Mouse (Mus musculus): ENCODE measurements around the gene Ptcra.
A peak's percentile ranks its signal among the peaks of the same experiment; 100 is the strongest.
"Not testable (repeated sequence)": the region's sequence is repeated elsewhere in the genome, so short reads cannot be mapped to it uniquely, and the experiment has no call there.

Ptcra gene

DNA sequence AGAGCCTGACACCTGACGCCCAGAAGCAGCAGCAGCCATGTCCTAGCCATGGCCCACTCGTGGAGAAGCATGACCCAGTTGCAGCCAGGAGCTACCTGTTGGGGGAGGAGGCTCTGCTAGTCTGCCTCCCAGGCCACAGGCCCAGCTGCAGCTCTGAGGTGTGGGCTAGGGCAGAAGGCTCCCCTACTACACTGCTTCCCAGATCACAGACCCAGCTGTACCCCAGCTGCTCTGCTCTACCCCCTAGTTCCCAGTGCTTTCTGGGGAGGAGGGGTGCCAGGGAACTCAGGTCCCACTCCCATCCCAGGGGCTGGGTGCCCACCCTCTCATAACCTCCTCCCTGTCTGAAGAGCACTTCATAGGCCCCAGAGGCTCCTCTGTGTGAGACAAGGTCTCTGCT, at the start of gene Ptcra:
TSS of gene Ptcra (minus strand) at position 169 of the 400 bp plus-strand sequence.
- no peak for DNase-seq (ENCODE audit: low spot score in 2 of 2)

DNA sequence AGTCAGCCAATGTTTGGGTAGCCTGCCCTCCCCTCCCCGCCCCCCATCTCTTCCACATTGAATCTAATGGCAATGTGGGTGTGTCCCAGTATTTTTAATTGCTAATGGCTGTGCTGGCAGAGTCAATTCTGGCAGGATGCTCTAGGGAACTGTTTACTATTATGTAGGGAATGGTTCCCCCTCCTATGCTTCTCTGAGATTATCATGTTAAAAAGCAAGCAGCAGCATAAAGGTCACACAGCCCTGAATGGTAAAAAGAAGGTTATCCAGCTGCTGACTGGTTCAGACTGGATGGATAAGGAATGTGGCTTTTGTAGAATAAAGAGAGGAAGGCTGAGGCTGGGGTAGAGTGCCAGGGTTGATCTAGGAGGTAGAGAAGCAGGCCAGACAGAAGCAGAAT, 48.9 kb upstream of the Ptcra start:
- no peak for DNase-seq (ENCODE audit: low spot score in 2 of 2)

DNA sequence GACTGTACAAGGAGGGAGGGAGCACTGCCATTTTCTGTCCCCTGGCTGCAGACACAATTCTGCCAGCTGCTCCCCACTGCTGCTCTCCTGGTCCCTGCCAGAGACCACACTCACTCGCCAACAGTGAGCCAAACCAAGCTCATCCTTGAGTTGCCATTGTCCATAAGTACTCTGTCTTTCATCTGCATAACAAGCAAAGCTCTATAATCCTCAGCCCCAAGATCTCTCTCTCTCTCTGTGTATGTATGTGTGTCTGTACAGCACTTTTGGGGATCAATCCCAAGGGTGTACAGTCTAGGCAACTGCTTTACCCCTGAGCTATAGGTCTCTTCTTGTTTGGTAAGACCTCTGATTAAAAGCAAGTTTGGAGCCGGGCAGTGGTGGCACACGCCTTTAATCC, 47.2 kb upstream of the Ptcra start:
- DNase-seq (ENCODE audit: low spot score in 2 of 2) = no peak

DNA sequence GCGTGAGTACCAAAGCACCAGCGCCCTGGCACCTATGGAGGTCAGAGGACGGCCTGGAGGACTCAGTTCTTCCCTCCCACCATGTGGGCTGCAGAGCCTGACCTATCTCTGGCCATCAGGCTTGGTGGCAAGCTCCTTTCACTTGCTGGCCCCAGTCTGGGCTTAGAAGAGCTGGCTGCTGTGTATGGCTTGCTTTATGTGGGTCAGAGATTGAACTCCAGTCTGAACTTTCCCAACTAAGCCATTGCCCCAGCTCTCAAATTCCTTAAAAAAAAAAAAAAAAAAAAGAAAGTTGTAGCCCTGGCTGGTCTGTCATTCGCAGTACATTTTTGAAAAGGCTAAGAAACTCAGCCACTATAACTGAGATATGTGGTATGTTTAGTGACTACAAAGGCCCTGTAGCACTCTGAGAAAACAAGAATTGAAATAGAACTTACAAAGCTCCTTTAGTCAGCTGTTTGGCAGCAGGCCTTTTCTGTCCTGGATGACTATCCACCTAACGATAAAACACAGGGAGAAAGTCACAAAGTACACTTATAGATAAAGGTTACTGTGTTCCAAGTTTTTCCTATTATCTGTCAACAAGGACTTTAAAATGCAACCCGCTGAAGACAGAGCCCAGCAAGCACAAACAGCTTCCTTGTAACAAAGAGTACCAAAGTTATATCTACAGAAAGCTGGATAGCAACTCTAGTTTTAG, 45.8 kb upstream of the Ptcra start:
- no peak for DNase-seq (ENCODE audit: low spot score in 2 of 2)

DNA sequence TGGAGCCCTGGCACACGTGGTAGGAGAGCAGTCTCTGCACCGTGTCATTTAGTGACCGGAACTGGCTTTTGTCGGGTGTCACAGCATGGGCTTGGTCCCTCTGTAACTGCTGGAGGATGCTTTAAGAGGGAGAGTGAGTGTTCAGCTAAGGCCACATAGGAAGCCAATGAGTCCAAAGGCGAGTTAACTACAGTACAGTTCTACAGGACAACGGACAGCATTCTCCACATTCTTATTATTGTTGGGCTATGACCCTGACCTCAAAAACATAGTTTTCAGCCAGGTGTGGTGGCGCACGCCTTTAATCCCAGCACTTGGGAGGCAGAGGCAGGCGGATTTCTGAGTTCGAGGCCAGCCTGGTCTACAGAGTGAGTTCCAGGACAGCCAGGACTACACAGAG, 44.9 kb upstream of the Ptcra start:
- DNase-seq (ENCODE audit: low spot score in 2 of 2) = no peak

DNA sequence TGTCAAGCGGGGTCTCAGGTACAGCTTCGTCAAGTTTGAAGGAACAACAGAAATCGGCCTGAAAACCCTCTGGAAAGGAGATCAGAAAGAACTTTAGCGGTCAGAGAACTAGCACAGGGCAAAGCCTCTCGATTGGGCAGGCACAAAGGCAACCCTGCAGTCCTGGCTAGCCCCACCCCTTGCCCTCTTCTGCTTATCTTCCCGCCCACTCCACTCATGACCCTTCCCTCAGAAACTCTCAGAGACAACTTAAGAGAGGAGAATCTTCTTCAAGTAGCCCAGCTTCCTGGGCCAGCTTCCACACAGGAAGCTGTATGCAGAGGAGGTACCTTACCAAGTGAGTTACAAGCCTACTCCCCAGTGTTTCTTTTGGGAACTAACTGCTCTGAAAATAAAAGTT, 38.2 kb upstream of the Ptcra start:
- no peak for DNase-seq (ENCODE audit: low spot score in 2 of 2)

DNA sequence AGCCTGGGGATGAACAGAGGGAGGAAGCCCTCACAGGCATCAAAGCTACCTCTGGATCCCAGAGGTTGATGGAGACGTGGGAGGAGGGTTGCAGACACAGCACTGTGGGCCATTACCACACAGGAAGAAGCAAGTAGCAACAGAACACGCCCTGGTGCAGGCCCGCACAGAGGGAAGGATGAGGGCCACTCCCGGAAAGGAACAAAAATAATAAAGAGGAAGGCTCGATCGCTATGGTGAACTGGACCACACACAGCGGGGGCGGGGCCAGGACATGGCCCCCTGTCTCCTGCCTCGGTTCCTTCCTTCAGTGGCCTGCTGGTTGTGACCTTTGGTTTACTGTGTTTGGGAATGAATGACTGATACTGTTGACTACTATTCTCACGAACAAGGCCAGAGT, 36.2 kb upstream of the Ptcra start:
- DNase-seq (ENCODE audit: low spot score in 2 of 2) = no peak

DNA sequence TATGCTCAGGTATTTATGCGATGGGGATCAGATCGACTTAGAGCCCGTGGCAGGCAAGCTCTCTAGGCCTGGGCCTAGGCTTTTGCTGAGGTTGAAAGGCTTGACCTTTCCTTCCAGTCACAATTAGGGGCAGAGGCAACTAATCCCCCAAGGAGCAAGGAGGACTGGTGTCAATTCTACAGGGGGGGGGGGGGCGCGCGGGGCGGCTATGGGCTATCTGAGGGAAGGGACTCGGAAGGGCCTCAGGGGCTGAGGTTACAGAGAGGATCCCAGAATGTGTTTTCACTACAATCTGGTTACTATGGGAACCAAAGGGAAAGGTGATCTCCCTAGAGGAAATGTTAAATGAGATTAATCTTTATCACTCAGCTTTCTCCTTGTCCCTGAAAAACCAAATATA, 33.9 kb upstream of the Ptcra start:
- DNase-seq (ENCODE audit: low spot score in 2 of 2) = no peak

DNA sequence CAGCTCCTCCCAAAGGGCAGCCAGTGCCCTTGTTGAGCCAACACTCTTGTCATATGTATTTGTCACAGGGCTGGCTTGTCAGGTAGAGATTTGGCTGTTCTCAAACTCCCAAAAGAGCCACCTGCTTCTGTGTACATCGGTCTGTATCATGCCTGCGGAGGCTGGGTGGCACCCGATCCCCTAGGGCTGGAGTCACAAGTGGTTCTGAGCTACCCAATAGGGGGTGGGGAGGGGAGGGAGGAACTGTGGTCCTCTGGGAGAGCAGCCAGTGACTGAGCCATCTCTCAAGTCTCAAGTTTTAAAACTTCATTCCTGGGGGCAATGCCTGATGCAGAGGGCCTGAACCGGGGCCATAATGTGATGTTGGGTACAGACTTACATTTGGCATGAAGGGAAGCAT, 33.2 kb upstream of the Ptcra start:
- DNase-seq (ENCODE audit: low spot score in 2 of 2) = no peak

DNA sequence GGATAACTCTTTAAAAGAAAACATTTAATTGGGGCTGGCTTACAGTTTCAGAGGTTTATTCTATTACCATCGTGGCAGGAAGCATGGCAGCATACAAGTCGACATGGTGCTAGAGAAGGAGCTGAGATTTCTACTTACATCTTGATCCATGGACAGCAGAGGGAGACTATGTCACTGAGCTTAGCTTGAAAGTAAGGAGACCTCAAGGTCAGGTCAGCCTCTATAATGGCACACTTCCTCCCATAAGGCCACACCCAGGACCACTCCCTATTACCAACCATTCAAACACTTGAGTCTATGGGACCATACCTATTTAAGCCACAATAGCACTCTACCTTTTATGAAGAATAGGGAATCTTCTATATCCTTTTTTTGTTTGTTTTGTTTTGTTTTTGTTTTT, 29.5 kb upstream of the Ptcra start:
- DNase-seq (ENCODE audit: low spot score in 2 of 2) = no peak

DNA sequence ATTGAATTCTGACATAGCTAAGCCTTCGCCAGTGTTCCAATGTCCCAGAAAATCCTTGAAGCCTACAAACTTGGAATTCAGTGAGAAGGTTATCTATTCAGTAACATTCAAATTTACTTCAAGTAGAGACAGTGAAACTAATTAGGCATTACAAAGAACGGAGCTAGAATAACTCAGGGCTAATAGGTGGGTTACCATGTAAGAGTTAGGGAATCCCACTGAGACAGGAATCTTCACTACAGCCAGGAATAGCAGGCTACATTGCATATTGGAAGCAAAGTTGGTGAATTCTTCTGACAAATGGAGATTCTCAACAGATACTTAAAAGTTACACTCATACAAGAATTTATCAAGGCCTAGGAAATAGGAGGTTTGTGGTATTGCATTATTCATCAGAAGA, 24.5 kb upstream of the Ptcra start:
- not testable (repeated sequence) for DNase-seq (ENCODE audit: low spot score in 2 of 2)

DNA sequence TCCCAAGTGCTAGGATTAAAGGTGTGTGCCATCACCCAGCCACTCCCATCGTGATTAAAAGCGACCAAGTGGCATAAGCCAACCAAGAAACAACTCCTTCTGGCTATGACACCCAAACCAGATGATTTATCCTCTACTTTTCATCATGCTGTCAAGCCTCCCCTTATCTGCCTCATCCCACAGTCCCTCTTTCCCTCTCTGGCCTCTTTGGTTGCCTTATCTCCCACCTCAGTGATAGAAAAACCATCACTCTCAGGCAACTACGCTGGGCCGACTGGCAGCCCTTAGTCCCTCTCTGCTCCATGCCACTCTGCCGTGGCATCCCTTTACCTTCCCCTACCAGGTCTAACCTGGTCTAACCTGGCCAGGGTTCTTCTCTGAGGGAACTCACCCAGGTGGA, 23.4 kb upstream of the Ptcra start:
- DNase-seq (ENCODE audit: low spot score in 2 of 2) = no peak

DNA sequence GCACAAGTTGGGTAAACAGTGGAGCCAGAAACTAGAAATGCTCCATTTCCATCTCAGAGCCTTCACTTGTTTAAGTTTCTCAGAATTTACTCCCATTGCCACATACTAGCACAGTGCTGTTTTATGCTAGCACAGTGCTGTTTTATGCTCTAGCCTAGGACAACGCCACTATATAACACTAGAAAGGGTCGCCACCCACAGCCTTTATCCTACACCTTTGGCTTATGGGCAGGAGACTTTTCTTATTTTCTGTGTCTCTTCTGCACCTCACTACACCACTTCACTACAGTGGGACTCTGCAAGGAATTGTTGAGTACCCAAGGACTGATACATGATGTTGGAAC, 19.7 kb upstream of the Ptcra start:
- no peak for DNase-seq (ENCODE audit: low spot score in 2 of 2)

DNA sequence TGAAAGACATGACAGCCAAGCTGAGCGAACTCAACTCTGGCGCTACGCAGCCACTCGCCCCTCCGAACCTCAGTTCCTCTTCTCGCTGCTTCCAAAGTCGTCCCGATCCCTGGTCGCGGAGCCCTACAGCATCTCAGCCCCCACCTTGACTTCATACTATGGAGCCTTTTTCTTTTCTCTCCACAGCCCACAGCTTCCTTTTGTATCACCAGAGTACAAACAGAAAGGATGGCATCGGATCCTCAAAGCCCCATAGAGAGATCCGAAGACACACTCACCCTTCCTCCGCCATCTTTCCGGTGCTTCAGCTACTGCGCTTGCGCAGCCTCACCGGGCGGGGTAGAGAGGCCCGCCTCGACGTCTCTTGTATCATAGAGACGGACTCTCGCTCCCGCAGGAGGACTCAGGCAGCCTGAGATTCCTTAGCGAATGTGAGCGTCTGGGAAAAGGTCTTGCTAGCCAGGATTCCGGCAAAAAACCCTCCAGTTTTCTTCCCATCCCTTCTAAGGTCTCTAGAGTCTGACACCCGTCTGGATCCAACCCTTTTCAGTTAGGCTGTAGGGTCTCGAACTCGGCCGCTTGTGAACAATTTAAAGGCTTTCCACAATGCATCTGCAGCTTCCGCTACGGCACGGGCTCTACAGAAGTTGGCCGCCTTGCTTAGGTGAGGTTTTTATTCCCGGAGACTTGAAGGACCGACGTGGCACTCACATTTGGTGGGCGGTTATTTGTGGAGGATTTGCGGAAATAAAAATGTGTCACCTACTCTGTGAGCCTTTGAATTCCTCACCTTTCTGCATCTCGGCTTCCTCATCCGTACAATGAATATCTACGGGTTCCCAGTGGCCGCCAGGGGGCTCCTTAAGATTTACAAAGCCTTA, 19.1 kb upstream of the Ptcra start, which contains the start of gene Rpl7l1:
TSS of gene Rpl7l1 (minus strand) at position 332 of the 881 bp plus-strand sequence.
- peak; percentile 76 to 90 for DNase-seq (ENCODE audit: low spot score in 2 of 2)

DNA sequence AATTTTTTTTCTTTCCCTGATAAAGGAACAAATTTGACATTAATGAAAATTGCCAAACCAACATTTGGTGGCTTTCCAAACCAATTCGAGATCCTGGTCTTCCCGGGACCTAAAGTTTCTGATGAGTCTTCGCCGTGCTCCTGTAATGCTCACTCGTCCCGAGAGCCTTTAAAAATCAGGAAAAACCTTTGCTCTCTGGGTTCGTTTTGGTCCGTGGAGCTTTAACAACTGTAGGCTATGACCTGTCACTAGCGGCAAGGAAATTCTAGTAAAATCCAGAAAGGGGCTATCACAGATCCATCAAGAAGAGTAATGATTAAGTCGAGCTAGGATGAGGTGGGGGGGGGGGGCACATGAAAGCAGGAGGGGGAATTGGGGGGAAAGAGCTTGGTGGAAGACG, 18.4 kb upstream of the Ptcra start:
- no peak for DNase-seq (ENCODE audit: low spot score in 2 of 2)

DNA sequence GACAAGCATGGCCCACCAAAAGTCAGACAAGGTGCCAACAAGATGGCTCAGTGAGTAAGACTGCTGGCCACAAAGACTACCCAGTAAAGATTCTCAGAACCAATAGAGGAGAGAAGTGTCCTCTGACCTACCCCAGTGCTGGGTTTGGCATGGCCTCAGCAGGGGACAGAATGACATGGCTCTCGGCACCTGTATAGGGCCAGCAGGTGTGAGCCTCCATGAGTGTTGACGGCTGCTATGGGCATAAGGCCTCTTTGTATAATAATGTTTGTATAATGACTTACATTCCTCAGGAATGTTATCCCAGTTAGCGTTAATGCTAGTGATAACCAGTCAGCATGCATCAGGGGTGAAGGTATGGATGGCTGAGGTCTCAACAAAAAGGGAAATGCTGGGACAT, 12.6 kb upstream of the Ptcra start:
- no peak for DNase-seq (ENCODE audit: low spot score in 2 of 2)

DNA sequence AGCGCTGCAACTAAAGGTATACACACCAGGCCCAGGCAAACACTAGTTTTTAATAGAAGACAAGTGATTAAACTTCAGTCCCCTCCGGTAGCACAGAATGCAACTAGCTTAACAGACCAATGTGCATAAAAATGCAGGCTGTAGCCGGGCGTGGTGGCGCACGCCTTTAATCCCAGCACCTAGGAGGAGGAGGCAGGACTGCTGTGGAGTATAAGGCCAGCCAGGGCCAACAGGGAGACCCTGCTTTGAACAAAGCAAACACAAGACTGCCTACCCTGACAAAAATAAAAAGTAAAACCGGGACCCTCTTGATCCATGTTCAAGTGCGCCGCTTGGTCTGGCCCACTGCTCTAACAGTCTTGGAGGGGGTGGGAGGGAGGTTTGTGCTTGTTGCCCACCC, 11.6 kb upstream of the Ptcra start:
- DNase-seq (ENCODE audit: low spot score in 2 of 2) = no peak

DNA sequence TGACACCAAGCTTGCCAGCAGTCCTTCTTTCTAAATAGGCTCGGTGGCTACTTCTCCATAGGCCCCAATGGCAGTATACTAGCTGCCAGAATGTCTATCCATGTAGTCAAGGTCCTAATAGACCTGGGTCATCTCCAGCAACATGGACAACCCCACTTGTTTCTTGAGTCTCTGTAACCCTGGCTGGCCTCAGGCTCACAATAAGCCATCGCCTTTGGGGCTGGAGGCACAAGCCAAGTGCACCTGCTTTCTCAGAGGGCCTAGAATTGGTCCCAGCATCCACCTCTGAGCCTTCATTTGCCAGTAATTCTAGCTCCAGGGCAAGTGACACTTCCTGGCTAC, 10.6 kb upstream of the Ptcra start:
- DNase-seq (ENCODE audit: low spot score in 2 of 2) = no peak

DNA sequence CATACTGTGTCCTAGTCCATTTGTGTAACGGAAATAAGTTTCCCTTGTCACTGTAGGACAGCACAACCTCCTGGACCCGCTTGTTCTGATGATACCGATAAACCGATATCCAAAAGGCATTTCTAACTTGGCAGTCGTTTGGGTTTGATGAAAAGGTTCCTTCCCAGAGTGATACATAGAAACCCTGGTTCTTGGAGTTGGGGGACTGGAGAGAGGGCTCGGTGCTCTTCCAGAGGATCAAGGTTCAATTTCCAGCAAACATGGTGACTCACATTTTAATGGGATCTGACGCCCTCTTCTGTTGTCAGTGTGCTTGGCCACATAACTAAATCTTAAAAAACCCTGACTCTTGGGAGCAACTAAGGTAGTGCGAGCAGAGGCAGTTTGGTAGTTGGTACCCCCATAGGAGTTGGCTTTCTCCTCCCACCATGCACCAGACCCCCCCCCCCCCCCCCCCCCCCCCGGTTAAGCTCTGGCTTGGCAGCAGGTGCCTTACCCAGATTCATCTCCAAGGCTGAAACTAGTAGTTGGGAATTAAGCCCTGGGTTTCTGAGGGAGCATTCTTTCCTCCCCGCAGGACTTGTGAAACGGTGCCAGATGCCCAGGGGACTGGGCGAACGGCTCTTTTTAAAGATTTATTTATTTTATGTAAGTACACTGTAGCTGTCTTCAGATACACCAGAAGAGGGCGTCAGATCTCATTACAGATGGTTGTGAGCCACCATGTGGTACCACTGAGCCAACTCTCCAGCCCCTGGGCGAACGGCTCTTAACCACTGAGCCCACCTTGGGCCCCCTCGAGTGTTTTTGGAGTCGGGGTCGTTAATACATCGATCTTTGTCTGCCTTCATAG, 10.0 kb upstream of the Ptcra start:
- no peak for DNase-seq (ENCODE audit: low spot score in 2 of 2)

DNA sequence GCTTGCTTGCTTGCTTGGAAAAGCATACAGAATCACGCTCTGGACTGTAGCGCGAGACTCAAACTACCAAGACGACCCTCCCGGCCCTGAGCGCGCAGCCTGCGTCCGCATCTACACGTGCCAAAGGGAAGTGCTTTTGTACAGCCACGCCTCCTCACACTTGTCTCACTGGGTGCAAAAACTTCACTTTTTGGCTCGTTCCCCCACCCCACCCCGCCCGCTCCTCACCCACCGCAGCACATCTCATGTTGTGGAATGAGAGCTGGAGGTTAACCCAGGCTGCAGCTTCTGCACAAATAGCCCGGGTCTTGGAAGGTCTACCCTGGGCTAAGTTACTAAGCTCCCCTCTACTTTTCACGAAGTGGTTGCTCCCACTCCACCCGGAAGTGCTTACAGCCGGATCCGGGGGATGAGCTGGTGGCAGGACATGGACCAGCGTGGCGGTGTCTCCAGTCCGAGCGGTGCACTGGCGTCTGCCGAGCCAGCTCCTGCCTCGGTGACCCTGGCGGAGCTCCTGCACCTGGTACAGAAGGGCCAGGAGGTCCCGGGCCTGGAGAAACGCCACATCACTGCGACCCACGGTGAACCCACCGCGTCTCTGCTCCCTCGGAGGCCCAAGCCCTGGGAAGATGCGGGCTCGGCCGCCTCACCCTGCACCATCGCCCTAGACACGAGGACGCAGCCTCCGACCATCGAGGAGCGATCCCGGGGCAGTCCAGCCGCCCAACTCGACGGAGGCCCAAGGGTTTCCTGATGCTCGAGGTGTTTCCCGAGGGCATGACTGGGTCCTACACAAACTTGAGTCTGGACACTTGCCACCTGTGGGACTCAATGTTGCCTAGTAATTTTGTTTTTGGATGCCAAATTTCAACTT, 9.1 kb upstream of the Ptcra start, which contains the start of gene 2310039H08Rik:
TSS of gene 2310039H08Rik (plus strand) at position 232 of the 874 bp plus-strand sequence.
- DNase-seq (ENCODE audit: low spot score in 2 of 2) = peak; percentile 63 to 83

DNA sequence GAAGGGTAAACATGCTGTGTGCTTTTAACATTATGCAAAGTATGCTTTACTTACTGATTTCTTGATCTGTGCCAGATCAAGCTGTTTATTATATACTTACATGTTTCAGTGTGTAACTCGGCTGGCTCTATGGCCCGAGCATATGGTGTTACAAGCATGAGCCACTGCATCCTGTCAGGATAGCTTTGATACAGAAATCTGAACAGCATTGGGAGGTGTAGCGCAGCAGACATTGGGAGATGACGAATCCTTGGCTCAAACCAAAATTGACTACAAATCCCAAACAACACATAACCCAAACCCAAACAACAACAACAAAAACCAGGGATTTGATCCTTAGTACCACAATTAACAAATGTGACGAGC, 8.5 kb upstream of the Ptcra start:
- no peak for DNase-seq (ENCODE audit: low spot score in 2 of 2)

DNA sequence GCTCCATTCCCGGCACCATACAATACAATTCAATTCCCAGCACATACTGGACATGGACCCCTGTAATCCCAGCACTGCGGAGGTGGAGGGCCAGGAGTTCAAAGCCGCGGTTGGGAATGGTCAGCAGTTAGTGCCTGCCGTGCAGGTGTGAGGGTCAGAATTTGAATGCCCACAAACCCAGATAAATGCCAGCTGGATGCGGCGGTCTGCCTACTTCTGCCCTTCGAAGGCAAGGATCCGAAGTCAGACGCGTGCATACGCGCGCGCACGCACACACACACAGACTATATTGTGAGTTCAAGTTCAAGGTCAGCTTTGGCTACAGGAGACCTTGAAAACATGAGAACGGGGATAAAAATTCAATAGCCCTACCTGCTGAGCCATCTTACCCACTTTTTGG, 8.1 kb upstream of the Ptcra start:
- no peak for DNase-seq (ENCODE audit: low spot score in 2 of 2)
